Mouse (Mus musculus) MN1 (cell line): ENCODE data around the gene Gm48552.

Experiments
- DNase-seq: peaks from one replicate; pipeline ENCODE4 v3.0.0-alpha.2; 2016; ENCODE audit warnings: low spot score

Gene Gm48552

DNA sequence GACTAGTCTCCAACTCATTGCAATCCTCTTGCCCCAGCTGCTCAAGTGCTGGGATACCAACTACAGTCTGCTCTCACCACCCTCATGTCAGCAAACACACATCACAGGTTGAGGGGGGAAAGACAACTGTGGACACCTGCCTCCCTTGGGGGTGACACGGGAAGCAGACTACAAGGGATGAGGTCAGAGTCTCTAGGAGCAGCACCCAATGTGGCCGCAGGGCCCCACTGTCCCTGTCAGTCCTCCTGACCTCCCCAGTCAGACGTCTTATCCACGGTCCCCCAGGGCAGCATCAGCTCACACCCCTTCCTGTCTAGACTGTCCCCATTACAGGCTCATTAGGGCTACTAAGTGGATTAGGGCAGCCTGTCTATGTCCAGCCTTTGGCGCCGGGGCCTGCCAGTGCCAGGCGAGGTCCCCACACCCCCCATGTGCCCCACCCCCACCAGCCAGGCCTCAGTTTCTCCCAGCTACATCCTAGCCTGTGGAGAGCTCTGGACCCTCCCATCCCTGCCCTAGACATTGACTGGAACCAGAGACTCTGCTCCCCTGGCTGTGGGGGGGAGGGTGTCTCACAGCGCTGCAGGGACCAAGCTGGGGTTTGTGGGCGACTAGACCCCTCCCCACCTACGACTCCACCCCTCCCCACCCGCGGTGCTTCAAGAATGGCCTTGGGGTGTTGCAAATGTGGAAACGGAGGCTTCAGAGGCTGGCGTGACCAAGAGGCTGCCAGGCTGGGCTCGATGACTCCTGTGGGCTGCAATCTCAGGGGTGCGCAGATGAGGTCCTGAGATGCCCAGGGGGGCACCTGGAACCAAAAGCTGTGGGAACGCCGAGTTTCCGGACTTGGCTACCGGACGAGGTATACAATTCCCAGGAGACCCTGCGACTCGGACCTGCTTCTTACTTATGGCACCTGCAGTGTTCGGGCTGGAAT lies 18.0 kb downstream of the Gm48552 start:
- DNase-seq, result peak; percentile 68

DNA sequence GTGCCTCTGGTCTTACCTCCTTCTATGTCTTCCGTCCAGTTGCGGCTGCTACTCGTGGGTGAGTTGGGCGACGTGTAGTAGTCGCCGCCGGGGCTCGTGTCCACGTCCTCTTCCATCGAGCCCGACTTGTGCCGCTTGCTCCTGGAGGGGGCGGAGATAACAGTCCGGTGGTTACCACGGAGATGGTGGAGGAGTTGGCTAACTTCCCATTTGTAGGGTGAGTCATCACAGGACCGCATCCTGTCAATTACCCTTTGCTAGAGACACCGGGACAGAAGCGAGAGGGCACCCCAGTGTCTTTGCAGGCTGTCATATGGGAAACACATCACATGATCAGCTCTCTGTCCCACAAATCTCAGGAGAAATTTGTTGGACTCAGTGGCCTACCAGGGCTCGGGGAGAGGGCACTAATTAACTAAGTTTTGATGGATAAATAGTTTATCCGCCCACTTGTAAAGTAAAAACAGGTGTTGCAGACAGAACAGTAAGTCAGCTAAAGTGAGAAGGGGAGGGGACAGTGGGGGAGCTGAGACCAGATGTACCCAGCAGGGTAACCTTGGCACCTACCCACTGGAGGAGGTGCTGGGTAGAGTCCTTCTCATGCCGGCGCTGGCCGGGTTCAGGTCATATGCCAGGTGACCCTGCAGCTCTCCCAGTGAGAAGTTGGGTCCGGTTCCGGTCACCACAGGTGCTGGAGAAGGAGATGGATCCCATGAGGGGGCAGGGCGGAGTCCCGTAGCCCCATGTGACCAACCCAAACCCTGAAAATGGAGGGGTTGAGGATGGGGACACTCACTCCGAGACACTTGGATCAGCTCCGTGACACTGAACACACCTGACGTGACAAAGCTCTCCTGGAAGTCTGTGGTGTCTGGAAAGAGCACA lies 19.0 kb downstream of the Gm48552 start:
- peak; percentile 98 for DNase-seq

DNA sequence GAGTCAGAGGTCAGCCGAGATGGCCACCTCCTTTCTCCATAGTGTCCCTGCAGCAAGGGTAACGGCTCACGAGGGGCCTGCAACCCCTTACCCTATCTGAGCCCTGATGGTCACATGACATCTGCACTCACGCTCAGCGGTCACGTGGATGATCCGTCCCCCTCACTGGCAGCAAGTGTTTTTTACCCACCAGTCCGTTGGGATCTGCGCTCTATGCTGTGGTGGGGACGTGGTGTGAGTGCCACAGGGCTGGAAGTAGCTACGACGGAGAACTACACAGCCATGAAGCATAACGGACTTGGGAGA lies 19.6 kb downstream of the Gm48552 start:
- DNase-seq, result no peak

GRCm38 (mm10) chr10:81408871-81409291 lies 20.1 kb downstream of the Gm48552 start:
- DNase-seq, result peak; percentile 85

DNA sequence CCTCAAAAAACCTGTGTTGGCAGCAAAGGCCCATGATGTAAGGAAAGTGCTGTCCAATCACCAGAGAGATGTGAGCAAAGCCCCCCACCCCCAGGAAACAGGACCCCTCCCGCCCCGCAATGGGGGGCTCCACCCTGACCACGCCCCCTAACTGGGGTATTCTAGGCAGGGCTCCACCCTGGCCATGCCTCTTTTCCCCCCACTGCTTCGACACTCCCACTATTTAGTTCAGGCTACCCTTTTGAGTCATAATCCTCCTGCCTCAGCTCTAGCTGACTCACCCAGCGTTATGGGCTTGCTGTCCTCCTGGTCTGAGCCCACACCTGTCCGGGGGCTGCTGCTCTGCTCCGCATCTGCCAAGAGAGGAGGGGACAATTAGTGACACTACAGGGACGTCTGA lies 20.5 kb downstream of the Gm48552 start:
- DNase-seq, result no peak

DNA sequence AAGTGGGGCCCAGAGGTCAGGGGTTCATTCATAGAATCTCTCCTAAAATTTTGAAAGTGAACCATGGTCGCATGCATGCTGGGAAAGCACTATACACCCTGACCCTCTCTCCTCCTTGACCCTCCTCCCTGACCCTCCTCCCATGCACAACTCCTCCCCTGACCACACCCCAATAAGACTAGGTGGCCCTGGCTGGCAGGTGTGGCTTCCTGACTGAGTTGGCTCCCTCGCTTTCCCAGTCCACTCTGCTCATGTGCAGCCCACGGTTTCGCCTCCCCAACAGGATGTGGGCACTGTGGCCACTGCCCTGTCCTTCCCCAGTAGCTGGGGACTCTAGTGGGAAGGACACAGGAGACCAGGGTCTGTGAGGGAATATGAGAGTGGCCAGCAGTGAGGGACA lies 21.5 kb downstream of the Gm48552 start:
- DNase-seq, result no peak

DNA sequence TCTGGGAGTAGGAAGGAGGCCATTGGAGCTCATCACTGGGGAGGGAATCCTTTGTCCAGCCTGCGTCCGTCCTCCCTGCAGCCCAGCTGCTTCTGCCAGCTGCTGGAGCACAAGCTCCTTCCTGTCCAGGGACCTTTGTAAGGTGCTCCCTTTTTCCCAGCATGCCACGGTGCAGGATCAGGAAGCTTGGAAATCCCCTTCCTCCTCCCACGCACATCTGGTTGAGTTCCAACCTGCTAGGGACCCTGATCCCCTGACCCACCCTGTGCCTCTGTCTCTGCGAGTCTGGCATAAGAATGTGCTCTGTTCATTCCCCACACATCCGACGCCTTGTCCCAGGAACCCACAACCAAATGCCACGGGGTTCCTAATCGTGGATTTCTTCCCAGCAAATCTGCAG lies 22.2 kb downstream of the Gm48552 start:
- DNase-seq, result no peak

DNA sequence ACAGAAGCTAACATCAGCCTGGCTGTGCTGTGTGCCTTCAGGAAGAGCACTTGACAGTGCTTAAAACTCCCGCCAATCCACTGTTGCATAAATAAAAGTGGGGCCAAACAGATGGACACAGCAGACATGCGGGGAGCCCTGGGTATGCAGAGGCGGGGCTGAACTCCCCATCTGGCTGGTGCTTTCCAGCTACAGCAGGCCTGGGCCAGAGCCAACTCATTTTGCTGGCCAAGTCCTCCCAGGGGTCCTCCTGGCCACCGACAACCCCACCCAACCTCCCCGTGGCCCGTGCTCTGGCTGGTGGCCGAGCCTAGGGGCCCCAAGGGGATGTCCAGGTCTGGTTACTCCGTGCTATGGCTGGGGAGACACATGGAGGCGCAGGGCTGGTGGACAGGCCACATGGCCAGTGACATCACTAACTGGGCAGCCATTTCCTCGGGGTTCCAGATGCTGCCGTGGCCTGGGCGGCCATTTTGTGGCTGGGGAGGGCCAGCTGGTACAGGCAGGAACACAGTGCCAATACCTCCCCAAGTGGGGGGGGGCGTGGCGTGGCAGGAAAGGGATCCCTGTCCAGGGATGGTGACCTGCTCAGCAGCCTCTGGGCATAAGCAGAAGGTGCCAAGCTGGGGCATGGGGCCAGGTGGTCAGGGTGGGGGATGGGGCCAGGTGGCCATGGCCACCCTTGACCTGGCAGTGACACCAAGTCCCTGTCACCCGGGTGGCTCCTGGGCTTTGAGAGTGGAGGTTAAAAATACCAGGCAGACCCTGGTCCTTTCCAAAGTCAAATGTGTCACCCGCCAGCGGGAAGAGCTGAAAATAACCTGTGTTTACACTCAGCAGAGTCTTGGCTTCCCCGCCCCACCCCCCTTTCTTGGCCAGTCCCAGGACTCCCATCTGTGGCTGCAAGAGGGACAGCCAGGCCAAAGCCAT lies 22.9 kb downstream of the Gm48552 start:
- DNase-seq, result peak; percentile 96

- no peak for DNase-seq
Observed at GRCm38 (mm10) chr10:81412586-81413309, 23.9 kb downstream of the Gm48552 start.

DNA sequence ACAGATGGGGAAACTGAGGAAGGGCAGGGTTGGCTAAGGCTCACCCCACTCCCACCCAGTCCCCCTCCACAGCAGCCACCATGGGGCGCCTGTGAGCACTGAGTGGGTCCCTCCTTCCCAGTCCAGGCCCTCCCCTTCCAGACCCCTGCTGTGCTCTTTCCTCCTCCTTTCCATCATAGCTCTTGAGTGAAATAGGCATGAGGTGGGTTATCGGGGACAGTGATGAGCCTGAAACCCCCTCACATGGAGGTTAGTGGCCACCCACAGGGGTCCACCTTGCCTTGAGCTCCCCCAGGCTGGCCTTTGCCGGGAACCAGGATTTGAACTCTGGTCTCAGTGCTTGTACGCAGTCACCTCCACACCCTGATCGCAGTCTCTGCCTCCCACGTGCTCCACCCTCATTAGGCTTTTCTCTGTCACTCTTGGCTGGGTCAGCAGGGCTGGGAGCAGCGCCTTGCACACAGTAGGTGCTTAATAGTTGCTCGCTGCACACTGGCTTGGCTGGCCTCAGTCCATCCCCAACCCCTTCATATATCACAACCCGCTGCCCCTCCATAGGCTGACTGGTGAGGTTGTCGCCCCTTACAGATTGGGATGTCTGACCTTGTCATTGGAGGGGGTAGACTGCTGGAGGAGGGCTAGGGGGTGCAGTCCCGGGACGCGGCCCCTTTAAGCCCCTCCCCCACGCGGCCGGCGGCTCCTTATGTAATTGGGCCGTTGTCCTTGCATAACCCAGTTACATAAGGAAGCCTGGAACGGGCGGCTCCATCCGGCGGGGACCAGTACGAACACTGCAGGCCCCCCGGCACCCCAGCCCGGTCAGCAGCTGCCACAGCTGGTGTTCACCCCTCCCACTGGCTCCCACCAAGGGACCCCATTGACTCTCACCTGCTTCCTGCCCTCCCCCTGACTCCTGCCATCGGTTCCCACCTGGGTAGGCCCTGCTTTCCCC lies 24.8 kb downstream of the Gm48552 start:
- no peak for DNase-seq

GRCm38 (mm10) chr10:81414682-81415081 lies 25.9 kb downstream of the Gm48552 start:
- no peak for DNase-seq

DNA sequence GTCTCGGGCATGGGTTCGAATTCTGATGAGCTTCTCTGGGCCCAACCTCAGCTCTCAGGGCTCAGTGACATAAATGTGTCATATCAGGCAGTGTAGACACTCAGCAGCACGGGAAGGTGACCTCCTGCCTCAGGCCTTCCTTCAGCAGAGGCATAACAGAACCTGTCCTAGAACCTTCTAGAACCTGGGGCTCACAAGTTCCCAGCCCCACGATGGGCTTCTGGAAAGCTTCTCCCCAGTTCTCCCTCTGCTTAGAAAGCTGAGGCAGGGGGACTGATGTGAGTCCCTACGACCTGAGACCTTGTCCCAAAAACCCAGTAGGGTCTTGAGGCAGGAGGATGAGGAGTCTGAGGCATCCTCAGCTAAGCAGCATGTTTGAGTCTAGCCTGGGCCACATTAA lies 26.3 kb downstream of the Gm48552 start:
- no peak for DNase-seq

GRCm38 (mm10) chr10:81415549-81416310 lies 26.9 kb downstream of the Gm48552 start:
- DNase-seq, result no peak

GRCm38 (mm10) chr10:81416581-81417226 lies 27.9 kb downstream of the Gm48552 start:
- peak; percentile 96 for DNase-seq

DNA sequence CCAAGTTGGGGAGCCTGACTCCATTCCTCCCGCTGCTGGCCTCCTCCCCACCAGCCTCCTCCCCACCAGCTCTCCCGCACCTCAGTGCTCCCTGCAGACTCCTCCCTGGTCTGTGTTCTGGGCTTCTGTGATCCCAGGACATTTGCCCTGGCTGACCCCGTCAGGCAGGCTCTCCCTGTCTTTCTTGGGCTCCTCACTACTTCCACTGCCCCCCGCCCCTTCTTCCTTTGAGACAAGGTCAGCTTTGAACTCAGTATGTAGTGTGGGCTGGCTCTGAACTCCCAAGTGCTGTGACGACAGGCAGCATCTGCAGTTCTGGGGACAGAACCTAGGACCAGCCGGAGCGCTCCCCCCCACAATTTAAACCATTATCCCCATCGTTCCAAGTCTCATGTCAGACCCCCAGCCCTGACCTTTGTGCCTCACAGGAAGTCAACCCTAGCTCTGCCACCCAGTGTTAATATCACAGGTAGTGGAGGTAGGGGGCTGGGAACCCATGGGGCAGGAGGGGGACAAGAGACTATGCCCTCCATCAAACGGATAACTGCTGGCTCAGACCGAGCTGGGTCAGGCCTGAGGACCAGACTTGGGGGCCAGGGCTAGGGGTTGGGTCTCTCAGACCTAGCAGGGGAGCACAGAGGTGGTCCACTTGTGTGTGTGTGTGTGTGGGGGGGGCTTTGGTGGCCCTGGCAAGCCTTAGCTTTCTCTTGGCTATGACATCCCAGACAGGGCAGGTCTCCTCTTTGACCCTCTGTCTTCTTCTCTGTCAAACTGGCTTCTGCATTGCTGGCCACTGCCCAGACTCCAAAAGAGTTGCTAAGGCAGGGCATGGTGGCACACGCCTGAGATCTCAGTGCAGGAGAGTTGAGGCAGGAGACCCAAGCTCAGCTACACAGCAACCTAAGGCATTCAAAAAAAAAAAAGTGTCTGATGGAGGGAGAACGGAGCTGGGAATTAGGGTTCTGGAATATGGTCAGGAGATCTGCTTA lies 28.7 kb downstream of the Gm48552 start:
- no peak for DNase-seq

DNA sequence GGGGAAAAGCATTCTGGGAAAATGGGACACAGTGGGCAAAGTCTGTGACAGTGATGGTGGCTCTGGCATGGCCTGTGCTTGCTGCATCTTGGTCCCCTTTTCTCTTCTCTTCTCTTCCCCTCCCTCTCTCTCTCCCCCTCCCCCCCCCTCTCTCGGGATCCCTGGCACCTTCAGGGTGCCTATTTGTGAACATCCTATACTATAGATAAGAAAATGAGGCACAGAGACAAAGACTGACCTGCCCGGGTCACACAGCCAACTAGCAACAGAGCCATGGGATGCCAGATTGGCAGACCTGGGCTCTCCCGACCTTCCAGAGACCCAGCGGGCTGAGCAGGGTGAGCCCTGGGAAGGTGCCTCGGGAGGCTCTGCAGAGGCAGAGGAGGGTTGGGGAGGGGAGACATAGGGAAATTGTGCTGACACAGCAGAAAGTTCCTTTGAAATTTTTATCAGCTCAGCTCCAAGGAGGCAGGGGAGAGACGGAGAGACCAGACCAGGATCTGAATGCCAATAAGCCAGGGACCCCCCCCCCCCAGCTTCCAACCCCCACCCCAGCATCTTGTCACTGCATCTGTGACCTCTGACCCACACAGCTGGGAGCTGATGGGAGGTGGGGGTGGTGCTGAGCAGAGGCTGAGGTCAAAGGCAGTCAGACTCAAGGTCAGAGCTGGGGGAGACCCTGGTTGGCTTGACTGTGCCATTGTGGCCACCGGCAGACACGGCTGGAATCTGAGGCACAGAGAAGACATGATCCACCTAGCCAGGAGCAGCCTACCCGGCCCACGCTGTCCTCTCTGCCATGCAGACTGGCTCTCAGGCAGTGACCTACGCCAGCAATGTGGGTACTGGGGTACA lies 29.6 kb downstream of the Gm48552 start:
- no peak for DNase-seq
